Mouse (Mus musculus) myocyte (in vitro differentiated cells): ENCODE results near the gene Sall4.

ENCODE experiments used
- CEBPB ChIP-seq: IDR thresholded peaks from 2 replicates; pipeline ENCODE4 v1.6.1; 2011; ENCODE audit warnings: mild to moderate bottlenecking, moderate library complexity; ENCODE audit not compliant: poor library complexity, insufficient read depth, severe bottlenecking
- MAX ChIP-seq: IDR thresholded peaks from one replicate; pipeline ENCODE4 v1.6.1; 2011; ENCODE audit warnings: low read depth, mild to moderate bottlenecking, control low read depth
- MYOD1 ChIP-seq, 3 experiments: IDR thresholded peaks; one replicate each; pipeline ENCODE4 v1.6.1; 2011; ENCODE audit warnings: control low read depth in 2 of 3, low read depth in 2 of 3, mild to moderate bottlenecking in 2 of 3, moderate library complexity in 1 of 3; ENCODE audit not compliant: insufficient read length in 2 of 3, control insufficient read depth in 1 of 3
- POLR2A ChIP-seq: IDR thresholded peaks from one replicate; pipeline ENCODE4 v1.6.1; 2011; ENCODE audit warnings: low read depth, mild to moderate bottlenecking, control low read depth, moderate library complexity; ENCODE audit not compliant: insufficient read length
- SRF ChIP-seq: IDR thresholded peaks from one replicate; pipeline ENCODE4 v1.6.1; 2011; ENCODE audit warnings: low read depth; ENCODE audit not compliant: control insufficient read depth, insufficient read length
- TCF12 ChIP-seq: IDR thresholded peaks from one replicate; pipeline ENCODE4 v1.6.1; 2011; ENCODE audit warnings: mild to moderate bottlenecking, control low read depth; ENCODE audit not compliant: poor library complexity, insufficient read depth, severe bottlenecking
- TCF3 ChIP-seq: IDR thresholded peaks from one replicate; pipeline ENCODE4 v1.6.1; 2011; ENCODE audit warnings: low read depth, control low read depth; ENCODE audit not compliant: insufficient read length
- USF1 ChIP-seq: IDR thresholded peaks from one replicate; pipeline ENCODE4 v1.6.1; 2011; ENCODE audit warnings: low read depth, mild to moderate bottlenecking, control low read depth, moderate library complexity

GRCm38 (mm10) chr2:168731258-168731657 is 36.5 kb downstream of the Sall4 start:
- TF ChIP-seq MAX (no peak), CEBPB (no peak), USF1 (no peak), POLR2A (no peak), MYOD1 (IDR thresholded peaks at IDR 0.05; ENCODE audit: control insufficient read depth in 1 of 3, insufficient read length in 2 of 3, low read depth in 2 of 3) (no peak), SRF (no peak), TCF12 (no peak), TCF3 (no peak)
